Mouse (Mus musculus) midbrain, embryonic 11.5 days (tissue): ENCODE data around the gene Rpl23. TPM values are rescaled to one million over a fixed set of nuclear protein-coding genes. Genes with fewer than 3 reads are reported as not detected.

Source experiments
- ATAC-seq: fragments of 200-750 bp; cut with Nextera tagmentation; 2 replicates; pipeline ENCODE4 v1.8.0; 2017; ENCODE audit warnings: moderate TSS enrichment, moderate library complexity; ENCODE audit not compliant: low FRiP score
- DNase-seq: peaks from one replicate; pipeline ENCODE4 v3.0.0; 2015; ENCODE audit warnings: low spot score; ENCODE audit errors: missing footprints
- H3K27ac ChIP-seq: fragments of 300-500 bp; sonication (generic); 2 replicates; pipeline ENCODE4 v1.5.1; 2014; ENCODE audit warnings: low read depth, low read length
- H3K27me3 ChIP-seq: fragments of 300-500 bp; sonication (generic); 2 replicates; pipeline ENCODE4 v1.6.1; 2014; ENCODE audit warnings: mild to moderate bottlenecking, low read length, moderate library complexity, mixed read lengths; ENCODE audit not compliant: control insufficient read depth, insufficient read depth
- H3K36me3 ChIP-seq: fragments of 300-500 bp; sonication (generic); 2 replicates; pipeline ENCODE4 v1.6.1; 2014; ENCODE audit warnings: mild to moderate bottlenecking, low read length, moderate library complexity, mixed read lengths; ENCODE audit not compliant: control insufficient read depth, insufficient read depth
- H3K4me1 ChIP-seq: fragments of 300-500 bp; sonication (generic); 2 replicates; pipeline ENCODE4 v1.6.1; 2014; ENCODE audit warnings: low read length; ENCODE audit not compliant: control insufficient read depth, insufficient read depth
- H3K4me2 ChIP-seq: fragments of 300-500 bp; sonication (generic); 2 replicates; pipeline ENCODE4 v1.6.1; 2014; ENCODE audit warnings: mild to moderate bottlenecking, moderate library complexity
- H3K4me3 ChIP-seq: fragments of 300-500 bp; sonication (generic); 2 replicates; pipeline ENCODE4 v1.5.1; 2014; ENCODE audit warnings: low read depth, low read length
- H3K9ac ChIP-seq: fragments of 300-500 bp; sonication (generic); 2 replicates; pipeline ENCODE4 v1.6.1; 2014; ENCODE audit warnings: low read length
- H3K9me3 ChIP-seq: fragments of 300-500 bp; sonication (generic); 2 replicates; pipeline ENCODE4 v1.6.1; 2016; ENCODE audit warnings: low read length; ENCODE audit not compliant: control insufficient read depth
- WGBS: fragments of 180-500 bp; shearing (Covaris S2); extraction: QIAGEN DNeasy Blood & Tissue Kit; methylation state at CpG from one replicate; pipeline ENCODE4 v1.1.7; 2014; 5-methylcytosine and 5-hydroxymethylcytosine counted together
- polyA plus RNA-seq: library from polyadenylated mRNA; unstranded; fragments of >200 nt; fragmentation: Nextera tagmentation; extraction: Ambion mirVana; gene quantifications from 2 replicates; pipeline ENCODE4 v1.2.1, GENCODE M21; 2014

Rpl23 gene
- polyA plus RNA-seq, 1 experiment from 2014 or later, result 443 TPM

DNA sequence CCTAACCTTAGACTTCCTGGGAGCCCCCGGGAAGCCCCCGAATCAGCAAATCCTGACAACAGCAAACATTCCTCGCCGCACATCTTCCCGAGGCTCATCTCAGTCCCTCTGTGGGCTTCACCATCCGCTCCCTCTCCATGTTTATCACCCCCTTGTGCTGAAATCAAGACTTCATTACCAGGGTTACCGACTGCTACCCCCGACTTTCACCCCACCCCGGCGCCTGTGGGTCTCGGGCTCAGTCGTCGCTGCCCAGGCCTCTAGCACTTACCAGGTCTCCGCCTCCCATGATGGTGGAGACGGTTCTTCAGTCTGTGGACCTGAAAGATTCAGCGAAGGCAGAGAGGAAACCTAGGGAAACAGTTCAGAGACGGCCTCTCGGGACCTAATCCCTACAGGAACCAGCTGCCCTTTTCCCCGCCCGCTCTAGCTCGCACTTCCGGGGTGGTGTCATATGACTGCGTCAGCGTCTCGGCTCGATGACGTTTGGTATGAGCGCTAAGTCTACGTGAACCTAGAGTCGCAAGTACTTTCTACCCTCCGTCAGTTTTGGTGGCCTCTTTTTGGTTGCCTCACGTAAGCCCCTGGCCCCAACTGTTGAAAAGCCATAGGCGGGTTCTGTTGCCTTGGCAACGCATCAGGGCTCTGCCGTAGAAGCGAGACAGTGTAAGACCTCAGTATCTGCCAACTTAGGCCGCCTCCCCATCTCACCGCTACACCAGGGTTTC lies 15.9 kb downstream of the Rpl23 start, which contains the start of gene Cwc25:
TSS of gene Cwc25 (minus strand) at position 403 of the 728 bp plus-strand sequence.
- under 1% methylated on average over 38 of the region's 38 CpGs for WGBS

DNA sequence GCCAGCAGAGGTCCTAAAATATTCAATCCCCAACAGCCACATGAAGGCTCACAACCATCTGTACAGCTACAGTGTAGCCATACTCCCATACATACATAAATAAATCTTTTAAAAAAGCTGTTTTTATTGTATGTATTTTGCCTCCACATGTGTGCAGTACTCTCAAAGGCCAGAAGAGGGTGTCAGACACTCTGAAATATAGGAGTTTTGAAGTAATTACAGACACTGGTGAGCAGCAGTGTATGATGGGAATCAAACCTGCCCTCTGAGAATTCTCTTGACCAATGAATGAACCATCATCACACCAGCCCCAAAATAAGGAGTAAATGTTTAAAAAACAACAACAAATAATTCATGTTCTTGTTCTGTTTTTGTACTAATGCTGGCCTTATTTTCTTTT lies 20.6 kb downstream of the Rpl23 start:
- ATAC-seq (no peak), DNase-seq (peak; percentile 77)
- H3K27ac ChIP-seq, result no peak overlapping the region
- peaks cover 9% of the 10 kb centered on the region for H3K4me1 ChIP-seq
- no peak overlapping the region for H3K4me2 ChIP-seq
- H3K4me3 ChIP-seq, result no peak overlapping the region
- no peaks in the 10 kb centered on the region for H3K9me3 ChIP-seq
- H3K36me3 ChIP-seq, result peaks cover 11% of the 10 kb centered on the region
- no peak overlapping the region for H3K9ac ChIP-seq
- no peaks in the 10 kb centered on the region for H3K27me3 ChIP-seq

More for the DNA sequence above, 15.9 kb downstream of the Rpl23 start, which contains the start of gene Cwc25:
- Histone ChIP-seq H3K9me3 (no peaks in the 10 kb centered on the region), H3K4me3 (peak within 1 kb of the TSS; percentile 92), H3K27me3 (no peaks in the 10 kb centered on the region), H3K4me1 (peaks cover 12% of the 10 kb centered on the region), H3K9ac (peak within 1 kb of the TSS; percentile 95), H3K36me3 (peaks cover 5% of the 10 kb centered on the region; the same call in 1 of the 2 replicates), H3K4me2 (peak within 1 kb of the TSS; percentile 87), H3K27ac (peak within 1 kb of the TSS; percentile 72)
- peak; percentile 100 for DNase-seq
- ATAC-seq, result peak; percentile 94

- H3K27me3 ChIP-seq, result no peaks in the 10 kb centered on the region
- no peak overlapping the region for H3K4me2 ChIP-seq
- no peak overlapping the region for H3K4me3 ChIP-seq
- H3K27ac ChIP-seq, result no peak overlapping the region
- DNase-seq (peak; percentile 69), ATAC-seq (no peak)
- peaks cover 11% of the 10 kb centered on the region for H3K36me3 ChIP-seq
- no peaks in the 10 kb centered on the region for H3K4me1 ChIP-seq
- WGBS, result 90% methylated on average over 6 of the region's 6 CpGs
- no peak overlapping the region for H3K9ac ChIP-seq
- no peaks in the 10 kb centered on the region for H3K9me3 ChIP-seq
These were observed 23.3 kb downstream of the Rpl23 start for GRCm38 (mm10) chr11:97758942-97759341.

GRCm38 (mm10) chr11:97758125-97758524 lies 24.1 kb downstream of the Rpl23 start:
- H3K4me1 ChIP-seq, result no peaks in the 10 kb centered on the region
- no peak overlapping the region for H3K4me2 ChIP-seq
- H3K4me3 ChIP-seq, result no peak overlapping the region
- 91% methylated on average over 1 of the region's 1 CpGs for WGBS
- peaks cover 10% of the 10 kb centered on the region for H3K36me3 ChIP-seq
- H3K9ac ChIP-seq, result no peak overlapping the region
- H3K27me3 ChIP-seq, result no peaks in the 10 kb centered on the region
- peak; percentile 37 for DNase-seq
- no peak overlapping the region for H3K27ac ChIP-seq
- H3K9me3 ChIP-seq, result no peaks in the 10 kb centered on the region
- no peak for ATAC-seq

DNA sequence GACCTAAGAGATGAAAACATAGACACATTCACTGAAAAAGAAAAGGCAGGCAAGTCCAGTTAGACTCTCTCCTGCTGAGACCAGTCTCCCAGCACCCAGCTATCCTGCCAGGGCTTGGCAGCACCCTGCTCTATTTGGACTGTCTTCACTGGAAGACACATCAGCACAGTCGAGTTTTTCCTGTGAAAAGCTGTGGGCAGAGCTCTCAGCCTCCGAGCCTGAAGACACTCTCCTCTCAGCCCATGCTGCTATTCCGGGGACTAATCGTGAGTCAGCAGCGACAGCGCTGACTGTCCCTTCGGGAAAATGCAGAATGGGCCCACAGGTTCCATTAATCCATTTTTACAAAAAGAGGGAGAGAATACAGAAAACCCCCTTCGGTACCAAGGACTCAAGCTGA lies 29.0 kb downstream of the Rpl23 start:
- ATAC-seq (no peak), DNase-seq (peak; percentile 57)
- Histone ChIP-seq H3K9me3 (no peaks in the 10 kb centered on the region; the same call in 1 of the 2 replicates), H3K27ac (no peak overlapping the region), H3K36me3 (peaks cover 25% of the 10 kb centered on the region), H3K27me3 (no peaks in the 10 kb centered on the region), H3K4me3 (no peak overlapping the region), H3K4me1 (no peaks in the 10 kb centered on the region), H3K9ac (no peak overlapping the region), H3K4me2 (no peak overlapping the region)
- WGBS, result 94% methylated on average over 8 of the region's 8 CpGs

DNA sequence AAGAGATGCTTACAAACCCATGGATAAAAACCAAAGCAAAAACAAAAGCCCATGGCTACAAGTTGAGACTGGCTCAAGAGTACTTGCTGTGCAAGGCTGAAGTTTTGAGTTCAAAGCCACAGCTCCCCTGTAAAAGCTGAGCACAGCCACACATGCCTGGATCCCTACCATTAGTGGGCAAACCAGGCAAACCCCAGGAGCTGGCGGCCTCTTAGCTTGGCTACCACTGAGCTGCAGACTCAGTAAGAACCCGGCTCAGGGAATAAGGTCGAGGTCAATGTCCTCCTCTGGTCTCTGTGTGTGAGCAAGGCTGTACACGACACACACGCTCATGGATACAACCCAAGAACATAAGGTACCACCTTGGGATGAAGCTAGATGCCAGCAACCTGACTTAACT lies 33.7 kb downstream of the Rpl23 start:
- Histone ChIP-seq H3K4me3 (no peak overlapping the region), H3K9me3 (no peaks in the 10 kb centered on the region; the same call in 1 of the 2 replicates), H3K27me3 (no peaks in the 10 kb centered on the region), H3K4me2 (no peak overlapping the region), H3K27ac (no peak overlapping the region), H3K9ac (no peak overlapping the region), H3K36me3 (peaks cover 29% of the 10 kb centered on the region), H3K4me1 (peaks cover 4% of the 10 kb centered on the region)
- DNase-seq (peak; percentile 57), ATAC-seq (no peak)
- WGBS, result 87% methylated on average over 5 of the region's 5 CpGs

DNA sequence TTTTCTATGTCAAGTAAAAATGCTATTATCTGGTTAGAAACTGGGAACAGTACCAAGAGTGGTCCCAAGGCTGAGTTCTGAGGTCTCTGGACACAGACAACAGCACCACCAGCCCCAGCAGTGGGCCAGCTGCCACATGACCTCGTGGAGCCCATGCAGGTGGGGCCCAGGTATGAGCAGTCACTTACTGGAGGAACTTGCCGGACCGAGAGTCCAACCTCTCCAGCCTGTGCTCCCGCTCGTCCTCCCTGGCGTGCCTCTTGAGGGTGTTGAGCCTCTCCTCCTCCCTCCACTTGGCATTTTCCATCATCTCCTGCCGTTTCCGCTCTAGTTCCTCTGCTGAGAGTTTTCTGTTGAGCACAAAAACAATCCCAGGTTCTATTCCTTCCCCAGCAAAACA lies 34.5 kb downstream of the Rpl23 start:
- H3K36me3 ChIP-seq, result peaks cover 27% of the 10 kb centered on the region
- WGBS, result 92% methylated on average over 8 of the region's 8 CpGs
- H3K9ac ChIP-seq, result no peak overlapping the region
- H3K4me1 ChIP-seq, result peaks cover 12% of the 10 kb centered on the region
- no peaks in the 10 kb centered on the region; the same call in 1 of the 2 replicates for H3K9me3 ChIP-seq
- DNase-seq (peak; percentile 70), ATAC-seq (no peak)
- H3K4me2 ChIP-seq, result no peak overlapping the region
- no peak overlapping the region for H3K27ac ChIP-seq
- no peaks in the 10 kb centered on the region for H3K27me3 ChIP-seq
- no peak overlapping the region for H3K4me3 ChIP-seq

GRCm38 (mm10) chr11:97745331-97745721 lies 36.9 kb downstream of the Rpl23 start:
- 14% methylated on average over 13 of the region's 13 CpGs for whole genome bisulfite sequencing
- no peak overlapping the region for H3K9ac ChIP-seq
- no peak overlapping the region for H3K27ac ChIP-seq

DNA sequence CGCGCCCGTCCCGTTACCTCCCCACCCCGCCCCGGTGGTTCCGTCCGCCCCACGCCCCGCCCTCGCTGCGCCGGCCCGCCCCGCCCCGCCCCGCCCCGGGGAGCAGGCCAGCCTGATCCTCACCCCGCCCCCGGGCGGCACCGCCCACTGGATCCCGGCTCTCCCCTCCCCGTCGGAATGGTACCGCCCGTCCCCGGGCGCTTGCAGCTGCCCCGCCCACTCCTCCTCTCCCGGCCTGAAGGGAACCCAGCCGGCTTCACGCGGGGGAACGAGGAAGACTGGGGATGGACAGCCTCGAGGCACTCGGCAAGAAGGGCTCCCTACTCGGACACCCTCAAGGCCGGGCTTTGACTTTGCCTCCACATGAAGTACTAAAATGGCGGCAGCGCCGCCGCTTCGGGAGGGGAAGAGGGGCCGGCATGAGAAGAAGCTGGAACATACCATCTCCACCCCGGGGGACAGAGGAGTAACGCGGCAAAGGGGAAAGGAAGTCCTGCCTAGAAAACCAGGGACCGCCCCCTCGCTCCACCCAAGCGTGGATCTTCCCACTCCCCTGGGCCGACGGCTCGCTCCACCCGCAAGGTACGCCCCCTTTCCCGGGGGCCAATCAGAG lies 37.4 kb downstream of the Rpl23 start:
- peaks cover 14% of the 10 kb centered on the region for H3K4me1 ChIP-seq
- peak; percentile 97 for ATAC-seq
- H3K4me2 ChIP-seq, result peak overlapping the region; percentile 82
- H3K36me3 ChIP-seq, result peaks cover 10% of the 10 kb centered on the region; the same call in 1 of the 2 replicates
- H3K27ac ChIP-seq, result peak overlapping the region; percentile 89
- DNase-seq, result peak; percentile 100
- no peaks in the 10 kb centered on the region for H3K27me3 ChIP-seq
- peak overlapping the region; percentile 62 for H3K4me3 ChIP-seq
- no peaks in the 10 kb centered on the region for H3K9me3 ChIP-seq
- peak overlapping the region; percentile 92 for H3K9ac ChIP-seq
- under 1% methylated on average over 47 of the region's 57 CpGs for WGBS

More at GRCm38 (mm10) chr11:97745331-97745721, 36.9 kb downstream of the Rpl23 start:
- H3K4me2 ChIP-seq, result peak overlapping the region; percentile 41
- no peak for ATAC-seq
- H3K36me3 ChIP-seq, result peaks cover 13% of the 10 kb centered on the region
- peak overlapping the region; percentile 62 for H3K4me3 ChIP-seq
- H3K9me3 ChIP-seq, result no peaks in the 10 kb centered on the region
- H3K27me3 ChIP-seq, result no peaks in the 10 kb centered on the region
- peaks cover 14% of the 10 kb centered on the region for H3K4me1 ChIP-seq
- DNase-seq, result no peak
